Mouse (Mus musculus) neural tube, embryonic 15.5 days (tissue): ENCODE measurements around the gene Tbc1d8. TPM values are rescaled to one million over a fixed set of nuclear protein-coding genes. Genes with fewer than 3 reads are reported as not detected.

Experiments
- ATAC-seq: fragments of 200-750 bp; cut with Nextera tagmentation; 2 replicates; pipeline ENCODE4 v1.8.0; 2017; ENCODE audit warnings: mild to moderate bottlenecking, moderate TSS enrichment, moderate library complexity; ENCODE audit not compliant: low FRiP score
- H3K27ac ChIP-seq: fragments of 300-500 bp; sonication (generic); replicated peaks from 2 replicates; pipeline ENCODE4 v1.5.1; 2015; ENCODE audit warnings: mild to moderate bottlenecking, inconsistent platforms
- H3K27me3 ChIP-seq: fragments of 300-500 bp; sonication (generic); replicated peaks from 2 replicates; pipeline ENCODE4 v1.6.1; 2015; ENCODE audit warnings: inconsistent platforms
- H3K36me3 ChIP-seq: fragments of 300-500 bp; sonication (generic); 2 replicates; pipeline ENCODE4 v1.6.1; 2015; ENCODE audit warnings: inconsistent platforms
- H3K4me1 ChIP-seq: fragments of 300-500 bp; sonication (generic); 2 replicates; pipeline ENCODE4 v1.6.1; 2015; ENCODE audit warnings: inconsistent platforms
- H3K4me2 ChIP-seq: fragments of 300-500 bp; sonication (generic); 2 replicates; pipeline ENCODE4 v1.6.1; 2015; ENCODE audit warnings: inconsistent platforms, mild to moderate bottlenecking, moderate library complexity
- H3K4me3 ChIP-seq: fragments of 300-500 bp; sonication (generic); replicated peaks from 2 replicates; pipeline ENCODE4 v1.5.1; 2015; ENCODE audit warnings: mild to moderate bottlenecking, inconsistent platforms
- H3K9ac ChIP-seq: fragments of 300-500 bp; sonication (generic); replicated peaks from 2 replicates; pipeline ENCODE4 v1.6.1; 2015; ENCODE audit warnings: mild to moderate bottlenecking, inconsistent platforms
- H3K9me3 ChIP-seq: fragments of 300-500 bp; sonication (generic); replicated peaks from 2 replicates; pipeline ENCODE4 v1.6.1; 2016; ENCODE audit warnings: inconsistent platforms
- WGBS: fragments of 180-500 bp; shearing (Covaris S2); methylation state at CpG from one replicate; pipeline ENCODE4 v1.1.7; 2015; ENCODE audit warnings: mixed read lengths; 5-methylcytosine and 5-hydroxymethylcytosine counted together
- polyA plus RNA-seq: library from polyadenylated mRNA; unstranded; fragments of >200 nt; fragmentation: Nextera tagmentation; extraction: Ambion mirVana; gene quantifications from 2 replicates; pipeline ENCODE4 v1.2.1, GENCODE M21; 2015

Tbc1d8 gene
- polyA plus RNA-seq, 1 experiment from 2014 or later = 12.7 TPM

GRCm38 (mm10) chr1:39441686-39442085 is 36.9 kb downstream of the Tbc1d8 start:
- ATAC-seq = no peak
- no peaks in the 10 kb centered on the region for H3K9me3 ChIP-seq
- H3K9ac ChIP-seq = no peak overlapping the region
- peaks cover 20% of the 10 kb centered on the region for H3K4me1 ChIP-seq
- 77% methylated on average over 6 of the region's 6 CpGs for WGBS
- no peaks in the 10 kb centered on the region for H3K36me3 ChIP-seq
- no peak overlapping the region for H3K4me3 ChIP-seq
- H3K27ac ChIP-seq = no peak overlapping the region
- no peak overlapping the region for H3K4me2 ChIP-seq
- no peaks in the 10 kb centered on the region for H3K27me3 ChIP-seq

DNA sequence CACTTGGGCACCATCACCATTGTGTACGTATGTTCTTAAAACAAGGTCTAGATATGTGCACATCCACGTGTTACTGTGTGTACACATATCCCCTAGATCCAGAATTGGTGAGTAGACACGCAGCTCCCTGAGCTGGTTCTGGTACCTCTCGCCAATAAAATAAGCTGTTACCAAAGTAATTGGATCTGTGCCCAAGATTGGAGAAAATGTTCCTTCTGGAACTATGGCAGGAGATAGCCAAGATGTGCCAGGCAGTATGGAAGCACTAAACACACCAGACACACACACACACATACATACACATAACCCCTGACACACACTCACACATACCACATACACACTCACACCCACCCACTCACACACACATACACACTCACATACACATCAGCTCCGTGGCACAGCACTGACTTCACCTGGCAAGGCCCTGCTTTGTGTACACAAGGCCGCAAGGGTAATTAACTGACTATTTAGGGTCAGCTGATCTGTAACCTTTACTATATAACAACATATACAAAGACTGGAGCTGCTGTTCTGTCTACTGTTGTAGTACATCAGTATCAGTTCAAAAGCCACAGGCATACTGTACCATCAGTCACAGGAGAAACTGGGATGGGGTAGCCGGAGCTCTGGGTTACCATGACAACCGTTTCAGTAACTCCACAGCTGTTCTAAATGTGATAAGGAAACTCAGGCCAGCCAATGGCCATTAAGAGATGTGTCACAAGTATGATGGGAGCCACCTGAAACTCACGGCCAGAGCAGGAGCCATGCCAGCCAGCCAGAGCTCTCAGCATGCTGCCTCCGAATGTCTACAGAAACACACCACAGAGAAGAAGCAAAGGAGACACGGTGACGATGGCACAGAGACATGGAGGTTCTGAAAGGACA is 38.6 kb downstream of the Tbc1d8 start:
- H3K27ac ChIP-seq = no peak overlapping the region
- WGBS = 68% methylated on average over 12 of the region's 12 CpGs

DNA sequence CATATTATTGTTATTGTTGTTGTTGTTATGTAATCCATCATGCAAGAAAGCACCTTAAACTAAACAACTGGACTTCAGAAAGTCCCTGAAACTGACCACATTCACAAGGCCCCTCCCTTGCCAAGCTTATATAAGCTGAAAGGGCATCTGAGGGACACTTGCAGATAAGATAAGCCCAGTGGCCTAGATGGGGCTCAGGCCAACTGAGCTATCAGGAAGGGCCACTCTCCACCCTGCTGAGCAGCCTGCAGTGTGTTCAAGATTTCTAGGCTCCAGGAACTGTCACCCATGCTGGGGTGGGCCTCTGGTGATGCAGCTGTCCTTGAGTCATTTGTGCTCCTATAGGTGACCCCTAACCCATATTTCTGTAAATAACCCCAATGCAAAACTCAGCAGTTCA is 39.9 kb downstream of the Tbc1d8 start:
- no peak overlapping the region for H3K27ac ChIP-seq
- ATAC-seq = no peak
- no peak overlapping the region for H3K9ac ChIP-seq
- no peaks in the 10 kb centered on the region for H3K9me3 ChIP-seq
- H3K36me3 ChIP-seq = no peaks in the 10 kb centered on the region
- H3K4me3 ChIP-seq = no peak overlapping the region
- peaks cover 15% of the 10 kb centered on the region for H3K4me1 ChIP-seq
- H3K4me2 ChIP-seq = no peak overlapping the region
- no peaks in the 10 kb centered on the region for H3K27me3 ChIP-seq

More for the DNA sequence above, 38.6 kb downstream of the Tbc1d8 start:
- Histone ChIP-seq H3K4me1 (peaks cover 20% of the 10 kb centered on the region), H3K4me2 (no peak overlapping the region), H3K9ac (no peak overlapping the region), H3K36me3 (no peaks in the 10 kb centered on the region), H3K4me3 (no peak overlapping the region), H3K9me3 (no peaks in the 10 kb centered on the region), H3K27me3 (no peaks in the 10 kb centered on the region)
- 0 out of 2 replicates have a peak, but pooled peaks have one; percentile 42 for ATAC-seq

DNA sequence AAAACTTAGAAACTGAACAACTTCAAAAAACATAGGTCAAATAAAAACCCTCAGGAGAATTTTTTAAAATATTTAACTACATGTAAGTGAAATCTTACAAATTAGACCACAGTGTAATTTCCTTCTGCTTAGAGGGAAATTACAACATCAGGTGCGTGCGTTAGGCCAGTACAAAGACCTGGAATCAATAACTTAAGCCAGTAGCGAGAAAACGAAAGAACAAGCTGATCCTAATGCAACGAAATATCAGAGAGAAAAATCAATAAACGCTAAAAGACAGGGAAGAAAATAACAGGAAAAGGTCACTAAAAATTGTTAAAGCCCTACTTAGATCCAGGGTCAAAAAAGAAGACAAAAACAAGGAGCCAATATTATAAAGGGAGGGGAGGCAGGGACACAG is 44.3 kb downstream of the Tbc1d8 start:
- 91% methylated on average over 6 of the region's 6 CpGs for WGBS
- no peak for ATAC-seq
- H3K27me3 ChIP-seq = no peaks in the 10 kb centered on the region

GRCm38 (mm10) chr1:39430020-39430419 is 48.5 kb downstream of the Tbc1d8 start:
- Histone ChIP-seq H3K27me3 (no peaks in the 10 kb centered on the region), H3K9me3 (no peaks in the 10 kb centered on the region), H3K36me3 (no peaks in the 10 kb centered on the region), H3K4me2 (no peak overlapping the region), H3K27ac (no peak overlapping the region), H3K9ac (no peak overlapping the region), H3K4me1 (no peaks in the 10 kb centered on the region), H3K4me3 (no peak overlapping the region)
- 78% methylated on average over 9 of the region's 9 CpGs for WGBS
- no peak for ATAC-seq

More for the DNA sequence above, 44.3 kb downstream of the Tbc1d8 start:
- H3K4me3 ChIP-seq = no peak overlapping the region
- no peak overlapping the region for H3K9ac ChIP-seq
- no peak overlapping the region for H3K4me2 ChIP-seq
- no peaks in the 10 kb centered on the region for H3K9me3 ChIP-seq
- H3K36me3 ChIP-seq = no peaks in the 10 kb centered on the region
- H3K27ac ChIP-seq = no peak overlapping the region
- no peaks in the 10 kb centered on the region for H3K4me1 ChIP-seq

- H3K9ac ChIP-seq = no peak overlapping the region
- no peak overlapping the region for H3K4me2 ChIP-seq
- 94% methylated on average over 5 of the region's 5 CpGs for WGBS
- ATAC-seq = no peak
- no peak overlapping the region for H3K27ac ChIP-seq
- H3K9me3 ChIP-seq = no peaks in the 10 kb centered on the region
- no peak overlapping the region for H3K4me3 ChIP-seq
- H3K27me3 ChIP-seq = no peaks in the 10 kb centered on the region
- H3K36me3 ChIP-seq = no peaks in the 10 kb centered on the region
- H3K4me1 ChIP-seq = no peaks in the 10 kb centered on the region
Observed at GRCm38 (mm10) chr1:39429015-39429414, 49.5 kb downstream of the Tbc1d8 start.

DNA sequence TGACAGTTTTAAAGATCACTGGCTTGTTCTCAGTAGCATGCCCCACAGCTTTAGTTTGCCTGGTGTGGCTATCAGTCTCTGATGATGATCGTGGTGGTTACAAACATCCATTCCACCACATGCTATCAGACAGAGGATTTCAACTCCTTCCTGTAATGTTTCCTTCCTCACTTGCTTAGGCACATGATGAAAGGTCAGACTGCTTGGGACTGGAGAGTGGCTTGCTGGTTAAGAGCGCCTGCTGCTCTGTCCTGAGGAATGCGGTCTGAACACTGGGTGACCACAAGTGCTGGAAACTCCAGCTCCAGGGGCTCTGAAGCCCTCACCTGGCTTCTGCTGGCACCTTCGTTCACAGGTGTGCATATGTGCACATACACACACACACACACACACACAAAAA is 50.3 kb downstream of the Tbc1d8 start:
- no peaks in the 10 kb centered on the region for H3K27me3 ChIP-seq
- no peak for ATAC-seq
- H3K36me3 ChIP-seq = no peaks in the 10 kb centered on the region
- no peak overlapping the region for H3K27ac ChIP-seq
- WGBS = 87% methylated on average over 4 of the region's 4 CpGs
- H3K9ac ChIP-seq = no peak overlapping the region
- no peaks in the 10 kb centered on the region for H3K9me3 ChIP-seq
- no peak overlapping the region for H3K4me3 ChIP-seq
- H3K4me2 ChIP-seq = no peak overlapping the region
- no peaks in the 10 kb centered on the region for H3K4me1 ChIP-seq

GRCm38 (mm10) chr1:39425497-39425896 is 53.1 kb downstream of the Tbc1d8 start:
- H3K27ac ChIP-seq = no peak overlapping the region
- ATAC-seq = no peak
- no peaks in the 10 kb centered on the region for H3K36me3 ChIP-seq
- no peaks in the 10 kb centered on the region for H3K4me1 ChIP-seq
- H3K4me2 ChIP-seq = no peak overlapping the region
- H3K9ac ChIP-seq = no peak overlapping the region
- H3K9me3 ChIP-seq = no peaks in the 10 kb centered on the region
- no peak overlapping the region for H3K4me3 ChIP-seq
- no peaks in the 10 kb centered on the region for H3K27me3 ChIP-seq
- 91% methylated on average over 9 of the region's 9 CpGs for WGBS

DNA sequence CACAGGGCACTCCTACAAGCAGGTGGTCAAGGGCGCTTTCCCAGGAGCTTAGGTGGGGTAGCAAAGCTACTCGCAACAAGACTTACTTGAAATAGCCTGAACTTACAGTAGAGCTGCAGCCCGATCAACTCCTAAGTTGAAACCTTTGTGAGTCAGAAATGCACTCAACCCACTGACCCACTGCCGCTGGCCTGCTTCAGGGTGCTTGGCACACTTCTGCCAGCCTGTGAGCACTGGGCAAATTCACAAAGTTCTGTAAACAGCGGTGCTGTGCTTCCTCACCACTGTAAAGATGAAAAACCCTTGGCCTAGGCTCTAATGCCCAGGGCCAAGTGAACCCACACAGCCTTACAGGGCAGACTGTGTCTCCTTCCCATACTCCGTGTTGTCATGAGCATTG is 57.6 kb downstream of the Tbc1d8 start:
- H3K27me3 ChIP-seq = no peaks in the 10 kb centered on the region
- H3K36me3 ChIP-seq = no peaks in the 10 kb centered on the region
- no peak overlapping the region for H3K9ac ChIP-seq
- H3K9me3 ChIP-seq = no peaks in the 10 kb centered on the region
- WGBS = 96% methylated on average over 6 of the region's 6 CpGs
- no peak overlapping the region for H3K27ac ChIP-seq
- H3K4me1 ChIP-seq = no peaks in the 10 kb centered on the region
- no peak overlapping the region for H3K4me3 ChIP-seq
- H3K4me2 ChIP-seq = no peak overlapping the region
- ATAC-seq = no peak

- no peak overlapping the region for H3K4me2 ChIP-seq
- no peak overlapping the region for H3K4me3 ChIP-seq
- no peak overlapping the region for H3K9ac ChIP-seq
- H3K9me3 ChIP-seq = no peaks in the 10 kb centered on the region
- no peaks in the 10 kb centered on the region for H3K27me3 ChIP-seq
- H3K27ac ChIP-seq = no peak overlapping the region
- no peaks in the 10 kb centered on the region for H3K4me1 ChIP-seq
- no peak for ATAC-seq
- WGBS = 91% methylated on average over 9 of the region's 9 CpGs
- no peaks in the 10 kb centered on the region for H3K36me3 ChIP-seq
Observed at GRCm38 (mm10) chr1:39418852-39419251, 59.7 kb downstream of the Tbc1d8 start.

DNA sequence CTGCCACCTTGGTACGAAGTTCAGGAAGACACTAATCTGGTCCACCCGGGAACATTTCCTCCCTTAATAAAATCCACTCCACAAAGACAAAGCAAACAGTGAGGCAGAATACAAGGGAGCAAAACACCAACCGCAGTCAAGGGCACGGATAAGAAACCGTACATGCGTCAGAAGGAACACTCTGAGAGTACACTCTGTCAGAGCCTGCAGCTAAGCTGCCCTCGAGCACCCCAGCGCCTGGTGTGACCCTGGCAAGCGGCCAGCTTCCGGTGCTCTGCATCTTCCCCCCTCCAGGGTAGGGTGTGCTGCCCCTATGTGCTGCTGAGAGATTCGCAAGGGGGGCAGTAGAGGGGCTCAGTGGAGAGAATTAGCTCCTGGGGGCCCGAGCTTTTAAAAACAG is 60.7 kb downstream of the Tbc1d8 start:
- WGBS = 45% methylated on average over 12 of the region's 12 CpGs
- no peak for ATAC-seq
- Histone ChIP-seq H3K27me3 (no peaks in the 10 kb centered on the region), H3K9me3 (no peaks in the 10 kb centered on the region), H3K9ac (no peak overlapping the region), H3K27ac (no peak overlapping the region; the same call in 1 of the 2 replicates), H3K4me3 (no peak overlapping the region), H3K36me3 (no peaks in the 10 kb centered on the region), H3K4me1 (no peaks in the 10 kb centered on the region), H3K4me2 (no peak overlapping the region)

- ATAC-seq = no peak
- Histone ChIP-seq H3K36me3 (no peaks in the 10 kb centered on the region), H3K9me3 (no peaks in the 10 kb centered on the region), H3K4me1 (peaks cover 4% of the 10 kb centered on the region; the same call in 1 of the 2 replicates), H3K4me3 (no peak overlapping the region), H3K9ac (no peak overlapping the region), H3K27ac (no peak overlapping the region), H3K4me2 (no peak overlapping the region), H3K27me3 (no peaks in the 10 kb centered on the region)
- WGBS = 69% methylated on average over 19 of the region's 19 CpGs
Observed at GRCm38 (mm10) chr1:39410085-39410821, 68.3 kb downstream of the Tbc1d8 start.
